Mouse (Mus musculus): ENCODE data around the gene Skint2. TPM values are rescaled to one million over a fixed set of nuclear protein-coding genes. Genes with fewer than 3 reads are reported as not detected.

The Skint2 gene
- not detected in 2 replicates for polyA plus RNA-seq (2012; ENCODE audit: insufficient read depth, insufficient read length, missing spikeins)

DNA sequence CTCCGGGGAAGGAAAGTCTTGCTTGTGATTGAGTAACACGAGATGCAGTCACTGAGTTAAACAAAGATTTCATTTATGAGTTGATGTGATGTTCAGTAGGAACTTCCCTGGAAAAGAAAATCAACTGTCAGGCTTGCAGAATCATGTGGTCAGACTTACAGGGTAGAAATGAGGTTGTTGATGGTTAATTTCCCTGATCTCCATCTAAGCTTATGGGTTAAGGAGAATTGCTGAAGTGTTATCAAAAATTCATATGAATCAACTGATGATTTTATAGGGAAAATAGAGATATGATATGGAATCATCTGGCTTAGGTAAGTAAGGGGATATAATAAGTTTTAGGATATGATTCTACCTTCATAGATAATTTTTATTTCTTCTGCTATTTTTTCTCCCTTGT lies at the start of gene Skint2:
Gene Skint2 (plus strand): TSS at position 301 of the 400 bp plus-strand sequence.
- H3K27ac ChIP-seq (ENCODE audit: insufficient read depth, low read depth, low read length), result no peak within 1 kb of the TSS
- TF ChIP-seq POLR2A (IDR thresholded peaks at IDR 0.05; ENCODE audit: borderline replicate concordance, low read depth, low read length), result no peak
- no peak for TF ChIP-seq CTCF (IDR thresholded peaks at IDR 0.05; ENCODE audit: low read depth, low read length)
- H3K4me1 ChIP-seq (ENCODE audit: control insufficient read depth, insufficient read depth, low read length), result no peaks in the 10 kb centered on the region
- H3K4me3 ChIP-seq (ENCODE audit: insufficient read depth, low read length), result no peak within 1 kb of the TSS

Other genes starting within 250 kb of the Skint2 start
- gene Skint9, start 123.2 kb upstream of the Skint2 start, polyA plus RNA-seq (2012; ENCODE audit: insufficient read depth, insufficient read length, missing spikeins), result not detected in 2 replicates
- gene Skint10, start 217.7 kb downstream of the Skint2 start, polyA plus RNA-seq (2012; ENCODE audit: insufficient read depth, insufficient read length, missing spikeins), result not detected in 2 replicates